Mouse (Mus musculus) CH12.LX (cell line): ENCODE measurements around the gene Smg5. TPM values are rescaled to one million over a fixed set of nuclear protein-coding genes. Genes with fewer than 3 reads are reported as not detected.

Experiments used
- DNase-seq: peaks from one replicate; pipeline ENCODE4 v3.0.0-alpha.2; 2013; ENCODE audit errors: extremely low read depth
- H3K27ac ChIP-seq: 2 replicates; pipeline ENCODE4 v1.5.1; 2012; ENCODE audit warnings: low read depth, mild to moderate bottlenecking, control low read depth, moderate library complexity; ENCODE audit not compliant: insufficient read depth
- H3K27me3 ChIP-seq: replicated peaks from 2 replicates; pipeline ENCODE3; 2012; ENCODE audit warnings: inconsistent platforms
- H3K36me3 ChIP-seq, 2 experiments: replicated peaks in 1 of 2; 2 replicates each; pipeline versions ENCODE3 to v1.6.1; 2012; ENCODE audit warnings: inconsistent platforms in 1 of 2, low read length in 1 of 2, mild to moderate bottlenecking in 1 of 2, mixed read lengths in 1 of 2, moderate library complexity in 1 of 2; ENCODE audit not compliant: control insufficient read depth in 1 of 2, insufficient read depth in 1 of 2
- H3K4me1 ChIP-seq, 2 experiments: 2 replicates each; pipeline ENCODE4 v1.6.1; 2012; ENCODE audit warnings: inconsistent platforms in 1 of 2, moderate library complexity in 1 of 2; ENCODE audit not compliant: insufficient read depth in 2 of 2, control insufficient read depth in 1 of 2
- H3K4me2 ChIP-seq: 2 replicates; pipeline ENCODE4 v1.6.1; 2012; ENCODE audit warnings: low read depth, mild to moderate bottlenecking, control low read depth; ENCODE audit not compliant: poor library complexity, insufficient read depth, severe bottlenecking
- H3K4me3 ChIP-seq, 3 experiments: fragments of 150-350 bp in 1 of 3; sonication (generic) in 1 of 3; replicated peaks in 1 of 3; 2 replicates each; pipeline versions ENCODE3 to v1.5.1; 2011 to 2012; ENCODE audit warnings: low read depth in 2 of 3, low read length in 2 of 3, mild to moderate bottlenecking in 2 of 3, moderate library complexity in 2 of 3, control low read depth in 1 of 3, improper control_type of control experiment in 1 of 3, inconsistent platforms in 1 of 3, mixed read lengths in 1 of 3; ENCODE audit not compliant: poor library complexity in 1 of 3
- H3K79me2 ChIP-seq: replicated peaks from 2 replicates; pipeline ENCODE4 v1.6.1; 2012; ENCODE audit warnings: mild to moderate bottlenecking, moderate library complexity; ENCODE audit not compliant: control insufficient read depth, poor library complexity, insufficient read depth, severe bottlenecking; ENCODE audit errors: extremely low read depth
- H3K9ac ChIP-seq: 2 replicates; pipeline ENCODE4 v1.6.1; 2012; ENCODE audit warnings: low read depth, mild to moderate bottlenecking, control low read depth, moderate library complexity; ENCODE audit not compliant: insufficient read depth
- H3K9me3 ChIP-seq: replicated peaks from 2 replicates; pipeline ENCODE3; 2012; ENCODE audit warnings: low read length, inconsistent platforms, mixed read lengths
- CHD1 ChIP-seq: IDR thresholded peaks from 2 replicates; pipeline ENCODE4 v1.6.1; 2012; ENCODE audit warnings: low read depth, low read length, improper control_type of control experiment, inconsistent platforms
- E2F4 ChIP-seq: IDR thresholded peaks from 2 replicates; pipeline ENCODE4 v1.6.1; 2011; ENCODE audit warnings: low read depth, low read length, improper control_type of control experiment; ENCODE audit not compliant: insufficient replicate concordance
- ELF1 ChIP-seq: IDR thresholded peaks from 2 replicates; pipeline ENCODE4 v1.6.1; 2014; ENCODE audit warnings: low read depth, mild to moderate bottlenecking, inconsistent platforms, low read length, improper control_type of control experiment
- EP300 ChIP-seq: IDR thresholded peaks from 2 replicates; pipeline ENCODE4 v1.6.1; 2011; ENCODE audit warnings: low read length, improper control_type of control experiment
- GABPA ChIP-seq: IDR thresholded peaks from 2 replicates; pipeline ENCODE4 v1.6.1; 2012; ENCODE audit warnings: low read depth, low read length, improper control_type of control experiment, inconsistent platforms; ENCODE audit not compliant: insufficient replicate concordance
- HCFC1 ChIP-seq: IDR thresholded peaks from 2 replicates; pipeline ENCODE4 v1.6.1; 2012; ENCODE audit warnings: low read depth, mild to moderate bottlenecking, inconsistent platforms, low read length, improper control_type of control experiment
- IRF4 ChIP-seq: IDR thresholded peaks from 2 replicates; pipeline ENCODE4 v1.6.1; 2014; ENCODE audit warnings: low read depth, mild to moderate bottlenecking, inconsistent platforms, low read length, improper control_type of control experiment
- JUND ChIP-seq: conservative IDR thresholded peaks from 2 replicates; pipeline ENCODE4 v1.6.1; 2011; ENCODE audit warnings: low read depth, low read length, improper control_type of control experiment
- MAFK ChIP-seq: IDR thresholded peaks from 2 replicates; pipeline ENCODE4 v1.6.1; 2011; ENCODE audit warnings: low read length, improper control_type of control experiment; ENCODE audit not compliant: insufficient replicate concordance
- MEF2A ChIP-seq: IDR thresholded peaks from 2 replicates; pipeline ENCODE4 v1.6.1; 2014; ENCODE audit warnings: low read depth, mild to moderate bottlenecking, inconsistent platforms, low read length, improper control_type of control experiment, borderline replicate concordance
- MXI1 ChIP-seq: IDR thresholded peaks from 2 replicates; pipeline ENCODE4 v1.6.1; 2011; ENCODE audit warnings: mild to moderate bottlenecking, low read depth, low read length, improper control_type of control experiment
- MYC ChIP-seq: IDR thresholded peaks from 2 replicates; pipeline ENCODE4 v1.6.1; 2011; ENCODE audit warnings: low read depth, mild to moderate bottlenecking, improper control_type of control experiment, low read length
- NELFE ChIP-seq: IDR thresholded peaks from 2 replicates; pipeline ENCODE4 v1.6.1; 2011; ENCODE audit warnings: low read depth, low read length, improper control_type of control experiment
- NRF1 ChIP-seq: IDR thresholded peaks from 2 replicates; pipeline ENCODE4 v1.6.1; 2014; ENCODE audit warnings: low read depth, mild to moderate bottlenecking, inconsistent platforms, low read length, improper control_type of control experiment, moderate library complexity
- PAX5 ChIP-seq: IDR thresholded peaks from 2 replicates; pipeline ENCODE4 v1.6.1; 2012; ENCODE audit warnings: low read length, inconsistent platforms, mixed read lengths
- POLR2A ChIP-seq: IDR thresholded peaks from 2 replicates; pipeline ENCODE4 v1.6.1; 2011; ENCODE audit warnings: low read depth, mild to moderate bottlenecking, improper control_type of control experiment, low read length
- POLR2AphosphoS2 ChIP-seq: IDR thresholded peaks from 2 replicates; pipeline ENCODE4 v1.6.1; 2011; ENCODE audit warnings: low read depth, low read length, improper control_type of control experiment
- RAD21 ChIP-seq: IDR thresholded peaks from 2 replicates; pipeline ENCODE4 v1.6.1; 2011; ENCODE audit warnings: low read depth, mild to moderate bottlenecking, low read length, improper control_type of control experiment, moderate library complexity
- SIN3A ChIP-seq: IDR thresholded peaks from 2 replicates; pipeline ENCODE4 v1.6.1; 2012; ENCODE audit warnings: low read length, improper control_type of control experiment, inconsistent platforms
- TBP ChIP-seq: conservative IDR thresholded peaks from 2 replicates; pipeline ENCODE4 v1.6.1; 2011; ENCODE audit warnings: low read depth, low read length, improper control_type of control experiment
- USF1 ChIP-seq: IDR thresholded peaks from 2 replicates; pipeline ENCODE4 v1.6.1; 2014; ENCODE audit warnings: low read depth, mild to moderate bottlenecking, inconsistent platforms, low read length, improper control_type of control experiment
- ZC3H11A ChIP-seq: IDR thresholded peaks from 2 replicates; pipeline ENCODE4 v1.6.1; 2012; ENCODE audit warnings: low read depth, mild to moderate bottlenecking, inconsistent platforms, low read length, improper control_type of control experiment
- ZMIZ1 ChIP-seq: IDR thresholded peaks from 2 replicates; pipeline ENCODE4 v1.6.1; 2012; ENCODE audit warnings: low read depth, mild to moderate bottlenecking, inconsistent platforms, low read length, improper control_type of control experiment
- ZNF384 ChIP-seq: IDR thresholded peaks from 2 replicates; pipeline ENCODE4 v1.6.1; 2012; ENCODE audit warnings: low read depth, low read length, improper control_type of control experiment, inconsistent platforms
- dilution Hi-C: fragments of 300-500 bp; cut with MboI; formaldehyde crosslinking; loops from 2 replicates; pipeline ENCODE4 v1.14.3; 2020; ENCODE audit warnings: low sequenced_read_pairs; ENCODE audit not compliant: extremely low pct_unique_long_range_greater_than_20kb, extremely low pct_ligation_motif_present
- in situ Hi-C: fragments of 300-500 bp; cut with MboI; formaldehyde crosslinking; loops from 3 replicates; pipeline ENCODE4 v1.14.3; 2019; ENCODE audit warnings: low sequenced_read_pairs, low pct_ligation_motif_present, low pct_unique_long_range_greater_than_20kb, mixed read lengths
- polyA plus RNA-seq: library from polyadenylated mRNA; unstranded; fragments of >175 nt; gene quantifications from 2 replicates; pipeline ENCODE4 v1.2.1, GENCODE M21; 2012; ENCODE audit warnings: low read depth; ENCODE audit not compliant: insufficient read length
- total RNA-seq, 2 experiments: library from RNA; depleted of rRNA; stranded (reverse); fragments of 300-350 nt in 1 of 2; fragments of >200 nt in 1 of 2; gene quantifications; 2 replicates each; pipeline ENCODE4 v1.2.3; 2012 to 2014

Smg5 gene
- total and polyA plus RNA-seq, 3 experiments = 43.7 to 81.6 (median 58.3) TPM

DNA sequence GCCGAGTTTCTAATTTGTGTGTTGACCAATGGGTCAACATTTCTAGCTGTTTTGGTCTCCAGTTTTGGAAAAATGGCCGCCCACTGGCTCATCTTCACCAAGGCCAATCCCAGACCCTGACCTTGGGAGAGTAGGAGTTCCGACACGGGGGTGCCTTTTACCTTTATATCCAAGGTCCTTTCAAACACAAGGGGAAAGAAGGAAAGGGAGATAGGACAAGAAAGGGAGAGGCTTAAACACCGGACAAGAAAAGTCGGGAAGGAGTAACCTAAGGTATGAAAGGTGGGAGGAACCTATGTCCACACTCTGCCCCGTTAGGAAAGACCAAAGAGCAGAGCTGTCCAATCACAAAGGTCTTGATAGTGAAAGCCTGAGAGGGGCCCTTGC lies 74.6 kb downstream of the Smg5 start:
- in situ Hi-C loops = no loop called here
- no peak for TF ChIP-seq E2F4
- TF ChIP-seq ELF1 = no peak
- TF ChIP-seq IRF4 = no peak
- TF ChIP-seq TBP = no peak
- no peak for TF ChIP-seq JUND
- no peak for TF ChIP-seq RAD21
- TF ChIP-seq NELFE = no peak
- TF ChIP-seq, all 38 proteins: peak for 0
- Histone ChIP-seq H3K27ac (no peak overlapping the region), H3K79me2 (peaks cover 18% of the 10 kb centered on the region; the same call in 1 of the 2 replicates), H3K36me3 (peaks cover 17 to 63% of the 10 kb centered on the region in 2 experiments), H3K9me3 (no peaks in the 10 kb centered on the region), H3K4me1 (peaks cover 8 to 42% of the 10 kb centered on the region in 2 experiments), H3K9ac (peak overlapping the region; percentile 77), H3K4me2 (peak overlapping the region; percentile 57), H3K27me3 (no peaks in the 10 kb centered on the region), H3K4me3 (peak overlapping the region in 2 of 3 experiments; percentile 34 to 77)
- DNase-seq = no peak
- dilution Hi-C loops = no loop called here

DNA sequence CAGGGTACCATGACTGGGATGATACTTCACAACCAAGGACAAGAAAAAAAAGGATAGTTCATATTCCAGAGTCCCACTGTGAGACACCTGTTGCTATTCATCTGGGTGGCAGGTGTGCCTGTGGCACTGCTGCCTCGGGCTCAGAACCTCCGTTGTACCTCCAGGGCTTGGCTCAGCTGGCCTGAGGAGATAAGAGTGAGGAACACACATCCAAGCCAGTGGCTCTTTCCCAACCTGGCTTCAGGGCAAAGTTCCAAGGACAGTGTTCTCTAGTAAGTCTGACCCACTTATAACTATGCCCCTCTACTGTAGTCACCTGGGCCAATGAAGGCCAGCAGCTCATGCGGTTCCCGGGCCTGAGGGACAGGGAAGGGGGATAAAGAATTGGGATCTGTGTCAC lies 75.6 kb downstream of the Smg5 start:
- dilution Hi-C loops = no loop called here
- H3K27ac ChIP-seq = no peak overlapping the region
- H3K79me2 ChIP-seq = peaks cover 14% of the 10 kb centered on the region; the same call in 1 of the 2 replicates
- in situ Hi-C loops = no loop called here
- no peak overlapping the region for H3K4me2 ChIP-seq
- H3K27me3 ChIP-seq = no peaks in the 10 kb centered on the region
- TF ChIP-seq MYC (no peak), HCFC1 (no peak), POLR2AphosphoS2 (no peak), MAFK (no peak), ZNF384 (no peak), SIN3A (no peak), EP300 (no peak), USF1 (no peak), ZMIZ1 (no peak), POLR2A (no peak), MEF2A (no peak), ZC3H11A (no peak), GABPA (no peak), IRF4 (no peak), PAX5 (no peak), MXI1 (no peak), CHD1 (no peak), RAD21 (no peak), ELF1 (no peak), NRF1 (no peak)
- H3K9ac ChIP-seq = no peak overlapping the region
- no peak overlapping the region for H3K4me3 ChIP-seq
- DNase-seq = no peak
- H3K9me3 ChIP-seq = no peaks in the 10 kb centered on the region
- H3K4me1 ChIP-seq = peaks cover 8 to 36% of the 10 kb centered on the region in 2 experiments
- peaks cover 26 to 65% of the 10 kb centered on the region in 2 experiments for H3K36me3 ChIP-seq

Other genes starting within 250 kb of the Smg5 start
- gene Mef2d, start 193.9 kb upstream of the Smg5 start, total RNA-seq (2012; rRNA removed) = 10.9 and 11.0 TPM in 2 replicates
- gene Mef2d, start 193.9 kb upstream of the Smg5 start, total RNA-seq (2014; rRNA removed) = 4.3 and 4.8 TPM in 2 replicates
- gene Mef2d, start 193.9 kb upstream of the Smg5 start, polyA plus RNA-seq = 51.2 and 75.8 TPM in 2 replicates
- gene Rhbg, start 81.6 kb upstream of the Smg5 start, total RNA-seq (2012; rRNA removed) = 0.08 TPM in 1 of 2 replicates, not detected in the other
- not detected in 2 replicates for gene Rhbg, start 81.6 kb upstream of the Smg5 start, total RNA-seq (2014; rRNA removed)
- gene Rhbg, start 81.6 kb upstream of the Smg5 start, polyA plus RNA-seq = not detected in 2 replicates
- gene Gm38392, start 49.0 kb upstream of the Smg5 start, total RNA-seq (2012; rRNA removed) = 0.08 TPM in 1 of 2 replicates, not detected in the other
- gene Gm38392, start 49.0 kb upstream of the Smg5 start, total RNA-seq (2014; rRNA removed) = not detected in 2 replicates
- not detected in 2 replicates for gene Gm38392, start 49.0 kb upstream of the Smg5 start, polyA plus RNA-seq
- 9.3 and 9.5 TPM in 2 replicates for gene Tsacc, start 39.3 kb upstream of the Smg5 start, total RNA-seq (2012; rRNA removed)
- gene Tsacc, start 39.3 kb upstream of the Smg5 start, total RNA-seq (2014; rRNA removed) = 4.4 and 6.7 TPM in 2 replicates
- gene Tsacc, start 39.3 kb upstream of the Smg5 start, polyA plus RNA-seq = 9.1 and 11.3 TPM in 2 replicates
- 755 and 1,009 TPM in 2 replicates for gene Cct3, start 39.1 kb upstream of the Smg5 start, total RNA-seq (2012; rRNA removed)
- gene Cct3, start 39.1 kb upstream of the Smg5 start, total RNA-seq (2014; rRNA removed) = 742 and 817 TPM in 2 replicates
- 546 and 579 TPM in 2 replicates for gene Cct3, start 39.1 kb upstream of the Smg5 start, polyA plus RNA-seq
- 67.4 and 75.6 TPM in 2 replicates for gene Glmp, start 11.2 kb upstream of the Smg5 start, total RNA-seq (2012; rRNA removed)
- gene Glmp, start 11.2 kb upstream of the Smg5 start, total RNA-seq (2014; rRNA removed) = 37.8 and 42.7 TPM in 2 replicates
- 134 and 163 TPM in 2 replicates for gene Glmp, start 11.2 kb upstream of the Smg5 start, polyA plus RNA-seq
- 3.2 and 3.4 TPM in 2 replicates for gene Tmem79, start 112 bp upstream of the Smg5 start, total RNA-seq (2012; rRNA removed)
- 1.0 and 1.6 TPM in 2 replicates for gene Tmem79, start 112 bp upstream of the Smg5 start, total RNA-seq (2014; rRNA removed)
- 3.5 and 3.7 TPM in 2 replicates for gene Tmem79, start 112 bp upstream of the Smg5 start, polyA plus RNA-seq
- gene Paqr6, start 28.3 kb downstream of the Smg5 start, total RNA-seq (2012; rRNA removed) = 0.08 and 0.13 TPM in 2 replicates
- not detected in 2 replicates for gene Paqr6, start 28.3 kb downstream of the Smg5 start, total RNA-seq (2014; rRNA removed)
- gene Paqr6, start 28.3 kb downstream of the Smg5 start, polyA plus RNA-seq = 0.21 and 0.42 TPM in 2 replicates
- 0.59 and 1.0 TPM in 2 replicates for gene Bglap3, start 36.5 kb downstream of the Smg5 start, total RNA-seq (2012; rRNA removed)
- gene Bglap3, start 36.5 kb downstream of the Smg5 start, total RNA-seq (2014; rRNA removed) = 1.7 and 2.7 TPM in 2 replicates
- 2.0 and 2.1 TPM in 2 replicates for gene Bglap3, start 36.5 kb downstream of the Smg5 start, polyA plus RNA-seq
- gene Bglap2, start 42.4 kb downstream of the Smg5 start, total RNA-seq (2012; rRNA removed) = not detected in 2 replicates
- not detected in 2 replicates for gene Bglap2, start 42.4 kb downstream of the Smg5 start, total RNA-seq (2014; rRNA removed)
- gene Bglap2, start 42.4 kb downstream of the Smg5 start, polyA plus RNA-seq = not detected in 2 replicates
- not detected in 2 replicates for gene Bglap, start 48.2 kb downstream of the Smg5 start, total RNA-seq (2012; rRNA removed)
- not detected in 2 replicates for gene Bglap, start 48.2 kb downstream of the Smg5 start, total RNA-seq (2014; rRNA removed)
- gene Bglap, start 48.2 kb downstream of the Smg5 start, polyA plus RNA-seq = not detected in 2 replicates
- 99.1 and 99.9 TPM in 2 replicates for gene Pmf1, start 74.1 kb downstream of the Smg5 start, total RNA-seq (2012; rRNA removed)
- 102 and 104 TPM in 2 replicates for gene Pmf1, start 74.1 kb downstream of the Smg5 start, total RNA-seq (2014; rRNA removed)
- 135 and 144 TPM in 2 replicates for gene Pmf1, start 74.1 kb downstream of the Smg5 start, polyA plus RNA-seq
- gene Slc25a44, start 88.9 kb downstream of the Smg5 start, total RNA-seq (2012; rRNA removed) = 8.9 and 11.5 TPM in 2 replicates
- gene Slc25a44, start 88.9 kb downstream of the Smg5 start, total RNA-seq (2014; rRNA removed) = 12.9 and 13.2 TPM in 2 replicates
- gene Slc25a44, start 88.9 kb downstream of the Smg5 start, polyA plus RNA-seq = 15.9 and 17.5 TPM in 2 replicates
- gene Sema4a, start 124.9 kb downstream of the Smg5 start, total RNA-seq (2012; rRNA removed) = 4.5 and 4.7 TPM in 2 replicates
- 2.3 and 3.5 TPM in 2 replicates for gene Sema4a, start 124.9 kb downstream of the Smg5 start, total RNA-seq (2014; rRNA removed)
- 7.1 and 7.9 TPM in 2 replicates for gene Sema4a, start 124.9 kb downstream of the Smg5 start, polyA plus RNA-seq
- 60.7 and 67.7 TPM in 2 replicates for gene Lmna, start 173.7 kb downstream of the Smg5 start, total RNA-seq (2012; rRNA removed)
- 16.1 and 19.8 TPM in 2 replicates for gene Lmna, start 173.7 kb downstream of the Smg5 start, total RNA-seq (2014; rRNA removed)
- gene Lmna, start 173.7 kb downstream of the Smg5 start, polyA plus RNA-seq = 17.2 and 21.5 TPM in 2 replicates
- gene Mex3a, start 196.1 kb downstream of the Smg5 start, total RNA-seq (2012; rRNA removed) = 3.4 and 4.9 TPM in 2 replicates
- 0.86 and 1.1 TPM in 2 replicates for gene Mex3a, start 196.1 kb downstream of the Smg5 start, total RNA-seq (2014; rRNA removed)
- gene Mex3a, start 196.1 kb downstream of the Smg5 start, polyA plus RNA-seq = 2.0 and 2.5 TPM in 2 replicates
- 4.1 and 7.1 TPM in 2 replicates for gene Rab25, start 212.0 kb downstream of the Smg5 start, total RNA-seq (2012; rRNA removed)
- gene Rab25, start 212.0 kb downstream of the Smg5 start, total RNA-seq (2014; rRNA removed) = 0.76 and 0.79 TPM in 2 replicates
- 1.8 and 2.0 TPM in 2 replicates for gene Rab25, start 212.0 kb downstream of the Smg5 start, polyA plus RNA-seq
- gene Lamtor2, start 216.8 kb downstream of the Smg5 start, total RNA-seq (2012; rRNA removed) = 73.2 and 96.6 TPM in 2 replicates
- gene Lamtor2, start 216.8 kb downstream of the Smg5 start, total RNA-seq (2014; rRNA removed) = 42.3 and 44.0 TPM in 2 replicates
- gene Lamtor2, start 216.8 kb downstream of the Smg5 start, polyA plus RNA-seq = 56.0 and 83.9 TPM in 2 replicates
- 39.6 and 47.3 TPM in 2 replicates for gene Ubqln4, start 217.5 kb downstream of the Smg5 start, total RNA-seq (2012; rRNA removed)
- 22.4 and 22.8 TPM in 2 replicates for gene Ubqln4, start 217.5 kb downstream of the Smg5 start, total RNA-seq (2014; rRNA removed)
- 55.7 and 62.2 TPM in 2 replicates for gene Ubqln4, start 217.5 kb downstream of the Smg5 start, polyA plus RNA-seq
- gene Ssr2, start 239.6 kb downstream of the Smg5 start, total RNA-seq (2012; rRNA removed) = 364 and 435 TPM in 2 replicates
- 325 and 377 TPM in 2 replicates for gene Ssr2, start 239.6 kb downstream of the Smg5 start, total RNA-seq (2014; rRNA removed)
- 307 and 346 TPM in 2 replicates for gene Ssr2, start 239.6 kb downstream of the Smg5 start, polyA plus RNA-seq